Mouse (Mus musculus): Measurements from ENCODE around the gene 1700056E22Rik. TPM values are rescaled to one million over a fixed set of nuclear protein-coding genes. Genes with fewer than 3 reads are reported as not detected.
A peak's percentile ranks its signal among the peaks of the same experiment; 100 is the strongest.

The 1700056E22Rik gene
- polyA plus RNA-seq, 1 experiment from 2014 or later = 0.43 TPM

GRCm38 (mm10) chr1:184035346-184035903, 1.3 kb upstream of the 1700056E22Rik start:
- ATAC-seq (ENCODE audit: insufficient read depth) = no peak
- 24% methylated on average over 12 of the region's 12 CpGs for WGBS (ENCODE audit: insufficient replicate concordance)
- H3K9ac ChIP-seq = peak overlapping the region; percentile 57; the same call in 1 of the 2 replicates
- H3K27me3 ChIP-seq = no peaks in the 10 kb centered on the region
- no peaks in the 10 kb centered on the region for H3K9me3 ChIP-seq (replicated peaks)
- peaks cover 24% of the 10 kb centered on the region for H3K4me1 ChIP-seq (replicated peaks)
- H3K4me2 ChIP-seq = peak overlapping the region; percentile 99
- H3K27ac ChIP-seq (replicated peaks) = no peak overlapping the region; the same call in 1 of the 2 replicates
- no peaks in the 10 kb centered on the region for H3K36me3 ChIP-seq (replicated peaks)
- H3K4me3 ChIP-seq (replicated peaks) = peak overlapping the region; percentile 76

- Histone ChIP-seq H3K27ac (replicated peaks) (peak overlapping the region; percentile 66; the same call in 1 of the 2 replicates), H3K4me3 (replicated peaks) (peak overlapping the region; percentile 76), H3K9ac (peak overlapping the region; percentile 57), H3K9me3 (replicated peaks) (no peaks in the 10 kb centered on the region), H3K36me3 (replicated peaks) (no peaks in the 10 kb centered on the region), H3K4me2 (peak overlapping the region; percentile 99), H3K4me1 (replicated peaks) (peaks cover 24% of the 10 kb centered on the region), H3K27me3 (no peaks in the 10 kb centered on the region)
- under 1% methylated on average over 12 of the region's 12 CpGs for WGBS (ENCODE audit: insufficient replicate concordance)
- ATAC-seq (ENCODE audit: insufficient read depth) = no peak
These were observed 660 bp upstream of the 1700056E22Rik start for GRCm38 (mm10) chr1:184034741-184035181.

- no peaks in the 10 kb centered on the region for H3K9me3 ChIP-seq (replicated peaks)
- H3K4me1 ChIP-seq (replicated peaks) = peaks cover 24% of the 10 kb centered on the region
- H3K27me3 ChIP-seq = no peaks in the 10 kb centered on the region
- H3K36me3 ChIP-seq (replicated peaks) = no peaks in the 10 kb centered on the region
- H3K27ac ChIP-seq (replicated peaks) = peak overlapping the region; percentile 93
- ATAC-seq (ENCODE audit: insufficient read depth) = peak; percentile 70
- H3K4me3 ChIP-seq (replicated peaks) = peak overlapping the region; percentile 76
- under 1% methylated on average over 63 of the region's 63 CpGs for WGBS (ENCODE audit: insufficient replicate concordance)
- H3K4me2 ChIP-seq = peak overlapping the region; percentile 99
- H3K9ac ChIP-seq = peak overlapping the region; percentile 85
These were observed 601 bp downstream of the 1700056E22Rik start for GRCm38 (mm10) chr1:184033390-184034010.

GRCm38 (mm10) chr1:184032682-184033389, 1.3 kb downstream of the 1700056E22Rik start:
- no peak for ATAC-seq (ENCODE audit: insufficient read depth)
- H3K4me2 ChIP-seq = peak overlapping the region; percentile 99
- no peaks in the 10 kb centered on the region for H3K36me3 ChIP-seq (replicated peaks)
- no peaks in the 10 kb centered on the region for H3K27me3 ChIP-seq
- peak overlapping the region; percentile 85 for H3K9ac ChIP-seq
- peak overlapping the region; percentile 93 for H3K27ac ChIP-seq (replicated peaks)
- 29% methylated on average over 19 of the region's 19 CpGs for WGBS (ENCODE audit: insufficient replicate concordance)
- no peaks in the 10 kb centered on the region for H3K9me3 ChIP-seq (replicated peaks)
- H3K4me1 ChIP-seq (replicated peaks) = peaks cover 24% of the 10 kb centered on the region
- H3K4me3 ChIP-seq (replicated peaks) = peak overlapping the region; percentile 76

GRCm38 (mm10) chr1:184030070-184030802, 3.9 kb downstream of the 1700056E22Rik start:
- Histone ChIP-seq H3K36me3 (replicated peaks) (no peaks in the 10 kb centered on the region), H3K4me3 (replicated peaks) (no peak overlapping the region), H3K4me2 (no peak overlapping the region), H3K9ac (no peak overlapping the region), H3K4me1 (replicated peaks) (peaks cover 18% of the 10 kb centered on the region), H3K27ac (replicated peaks) (no peak overlapping the region), H3K27me3 (no peaks in the 10 kb centered on the region), H3K9me3 (replicated peaks) (no peaks in the 10 kb centered on the region)
- ATAC-seq (ENCODE audit: insufficient read depth) = no peak
- WGBS (ENCODE audit: insufficient replicate concordance) = 69% methylated on average over 8 of the region's 8 CpGs

GRCm38 (mm10) chr1:184027039-184027438, 7.1 kb downstream of the 1700056E22Rik start:
- H3K4me1 ChIP-seq (replicated peaks) = no peaks in the 10 kb centered on the region
- H3K27ac ChIP-seq (replicated peaks) = no peak overlapping the region
- H3K9me3 ChIP-seq (replicated peaks) = no peaks in the 10 kb centered on the region
- H3K9ac ChIP-seq = no peak overlapping the region
- 67% methylated on average over 3 of the region's 3 CpGs for WGBS (ENCODE audit: insufficient replicate concordance)
- H3K4me3 ChIP-seq (replicated peaks) = no peak overlapping the region
- no peak overlapping the region for H3K4me2 ChIP-seq
- no peak for ATAC-seq (ENCODE audit: insufficient read depth)
- H3K36me3 ChIP-seq (replicated peaks) = no peaks in the 10 kb centered on the region
- no peaks in the 10 kb centered on the region for H3K27me3 ChIP-seq

GRCm38 (mm10) chr1:184025079-184025478, 9.0 kb downstream of the 1700056E22Rik start:
- no peak for ATAC-seq (ENCODE audit: insufficient read depth)
- H3K9ac ChIP-seq = no peak overlapping the region
- no peak overlapping the region for H3K27ac ChIP-seq (replicated peaks)
- no peaks in the 10 kb centered on the region for H3K4me1 ChIP-seq (replicated peaks)
- no peaks in the 10 kb centered on the region for H3K9me3 ChIP-seq (replicated peaks)
- 74% methylated on average over 5 of the region's 5 CpGs for WGBS (ENCODE audit: insufficient replicate concordance)
- no peaks in the 10 kb centered on the region for H3K36me3 ChIP-seq (replicated peaks)
- H3K4me3 ChIP-seq (replicated peaks) = no peak overlapping the region
- H3K4me2 ChIP-seq = no peak overlapping the region
- H3K27me3 ChIP-seq = no peaks in the 10 kb centered on the region

DNA sequence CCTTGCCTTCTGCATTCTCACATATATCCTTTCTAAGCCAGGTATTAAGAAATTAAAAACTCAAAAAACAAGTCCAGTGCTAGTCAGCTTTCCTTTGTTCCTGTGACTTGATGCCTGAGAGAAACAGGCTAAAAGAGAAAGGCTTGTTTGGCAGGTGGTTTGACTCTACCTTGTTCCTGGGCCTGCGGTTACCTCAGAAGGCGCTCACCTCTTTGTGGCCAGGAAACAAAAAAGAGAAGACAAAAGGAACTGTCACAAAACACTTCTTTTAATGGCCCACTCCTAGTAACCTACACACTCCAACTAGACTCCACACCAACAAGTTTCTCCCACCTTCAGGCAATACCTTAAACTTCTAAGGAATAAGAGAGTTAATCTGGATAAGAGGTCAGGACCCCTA, 9.5 kb downstream of the 1700056E22Rik start:
- Histone ChIP-seq H3K4me3 (replicated peaks) (no peak overlapping the region), H3K27me3 (no peaks in the 10 kb centered on the region), H3K4me1 (replicated peaks) (no peaks in the 10 kb centered on the region), H3K36me3 (replicated peaks) (no peaks in the 10 kb centered on the region), H3K27ac (replicated peaks) (no peak overlapping the region), H3K4me2 (no peak overlapping the region), H3K9me3 (replicated peaks) (no peaks in the 10 kb centered on the region), H3K9ac (no peak overlapping the region)
- 82% methylated on average over 2 of the region's 2 CpGs for WGBS (ENCODE audit: insufficient replicate concordance)
- ATAC-seq (ENCODE audit: insufficient read depth) = no peak

DNA sequence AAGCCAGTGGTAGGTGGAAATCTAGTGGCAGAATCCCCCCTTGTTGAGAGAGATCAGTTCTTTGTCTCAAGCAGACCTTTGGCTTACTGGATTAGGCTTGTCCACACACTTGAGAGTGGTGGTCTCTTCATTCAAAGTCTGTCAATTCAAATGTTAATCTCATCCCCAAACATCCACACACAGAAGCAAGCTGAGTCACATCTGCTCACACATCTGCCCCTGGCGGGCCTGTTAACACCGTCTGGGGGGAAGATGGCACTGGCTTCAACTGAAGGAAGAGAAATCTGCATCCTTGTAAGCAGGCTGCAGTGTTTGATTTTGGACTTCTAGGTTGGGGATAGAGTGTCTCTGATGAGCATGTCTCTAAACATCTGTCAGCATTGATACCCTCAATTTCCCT, 10.1 kb downstream of the 1700056E22Rik start:
- Histone ChIP-seq H3K36me3 (replicated peaks) (no peaks in the 10 kb centered on the region), H3K9me3 (replicated peaks) (no peaks in the 10 kb centered on the region), H3K4me3 (replicated peaks) (no peak overlapping the region), H3K4me2 (no peak overlapping the region), H3K27ac (replicated peaks) (no peak overlapping the region), H3K4me1 (replicated peaks) (no peaks in the 10 kb centered on the region), H3K27me3 (no peaks in the 10 kb centered on the region), H3K9ac (no peak overlapping the region)
- no peak for ATAC-seq (ENCODE audit: insufficient read depth)
- WGBS (ENCODE audit: insufficient replicate concordance) = 54% methylated on average over 2 of the region's 2 CpGs

- WGBS (ENCODE audit: insufficient replicate concordance) = 42% methylated on average over 6 of the region's 6 CpGs
These were observed 14.4 kb downstream of the 1700056E22Rik start for GRCm38 (mm10) chr1:184019722-184020107.

More at GRCm38 (mm10) chr1:184019722-184020107, 14.4 kb downstream of the 1700056E22Rik start:
- Histone ChIP-seq H3K9ac (no peak overlapping the region), H3K27me3 (no peaks in the 10 kb centered on the region), H3K27ac (replicated peaks) (no peak overlapping the region), H3K36me3 (replicated peaks) (no peaks in the 10 kb centered on the region), H3K9me3 (replicated peaks) (no peaks in the 10 kb centered on the region), H3K4me1 (replicated peaks) (0 out of 2 replicates have a peak, but pooled peaks cover 4% of the 10 kb centered on the region), H3K4me3 (replicated peaks) (no peak overlapping the region), H3K4me2 (no peak overlapping the region)
- ATAC-seq (ENCODE audit: insufficient read depth) = peak; percentile 17; the same call in 1 of the 2 replicates

All from liver, embryonic 15.5 days (tissue).